Mouse (Mus musculus) MEL (cell line): ENCODE results near the gene Chd1. TPM values are rescaled to one million over a fixed set of nuclear protein-coding genes. Genes with fewer than 3 reads are reported as not detected.

ENCODE experiments used
- DNase-seq: peaks from one replicate; pipeline ENCODE4 v3.0.0; 2011; ENCODE audit warnings: low read depth, low spot score
- H3K27ac ChIP-seq: 2 replicates; pipeline ENCODE4 v1.5.1; 2012; ENCODE audit warnings: low read depth, mild to moderate bottlenecking, control low read depth, low read length, moderate library complexity; ENCODE audit not compliant: control insufficient read depth
- H3K27me3 ChIP-seq, 2 experiments: fragments of 150-350 bp in 1 of 2; sonication (generic) in 1 of 2; 2 replicates each; pipeline ENCODE4 v1.6.1; 2012; ENCODE audit warnings: low read length in 2 of 2, mild to moderate bottlenecking in 2 of 2, improper control_type of control experiment in 1 of 2, moderate library complexity in 1 of 2; ENCODE audit not compliant: insufficient read depth in 2 of 2, control insufficient read depth in 1 of 2
- H3K36me3 ChIP-seq, 2 experiments: 2 replicates each; pipeline ENCODE4 v1.6.1; 2012 to 2014; ENCODE audit warnings: low read length in 2 of 2, improper control_type of control experiment in 1 of 2, inconsistent platforms in 1 of 2, mild to moderate bottlenecking in 1 of 2; ENCODE audit not compliant: insufficient read depth in 2 of 2, control insufficient read depth in 1 of 2
- H3K4me1 ChIP-seq, 2 experiments: fragments of 150-350 bp in 1 of 2; sonication (generic) in 1 of 2; 2 replicates each; pipeline ENCODE4 v1.6.1; 2012; ENCODE audit warnings: low read length in 2 of 2, improper control_type of control experiment in 1 of 2, mild to moderate bottlenecking in 1 of 2; ENCODE audit not compliant: insufficient read depth in 2 of 2, control insufficient read depth in 1 of 2
- H3K4me3 ChIP-seq, 2 experiments: fragments of 150-350 bp in 1 of 2; sonication (generic) in 1 of 2; 2 replicates each; pipeline ENCODE4 v1.5.1; 2012; ENCODE audit warnings: low read depth in 2 of 2, low read length in 2 of 2, mild to moderate bottlenecking in 2 of 2, moderate library complexity in 2 of 2, control low read depth in 1 of 2, improper control_type of control experiment in 1 of 2; ENCODE audit not compliant: control insufficient read depth in 1 of 2, insufficient read depth in 1 of 2
- H3K79me2 ChIP-seq: 2 replicates; pipeline ENCODE4 v1.6.1; 2012; ENCODE audit warnings: mild to moderate bottlenecking, low read length, moderate library complexity; ENCODE audit not compliant: control insufficient read depth, poor library complexity, insufficient read depth
- H3K9ac ChIP-seq: 2 replicates; pipeline ENCODE4 v1.6.1; 2012; ENCODE audit warnings: low read depth, mild to moderate bottlenecking, control low read depth, low read length, moderate library complexity; ENCODE audit not compliant: control insufficient read depth, poor library complexity, severe bottlenecking
- H3K9me3 ChIP-seq: fragments of 150-350 bp; sonication (generic); replicated peaks from 2 replicates; pipeline ENCODE4 v1.6.1; 2012; ENCODE audit warnings: mild to moderate bottlenecking, low read length, improper control_type of control experiment, moderate library complexity; ENCODE audit not compliant: insufficient read depth
- ELF1 ChIP-seq: IDR thresholded peaks from 2 replicates; pipeline ENCODE4 v1.6.1; 2014; ENCODE audit warnings: low read depth, mild to moderate bottlenecking, inconsistent platforms, low read length, improper control_type of control experiment, moderate library complexity
- ETS1 ChIP-seq: IDR thresholded peaks from 2 replicates; pipeline ENCODE4 v1.6.1; 2012; ENCODE audit warnings: low read depth, mild to moderate bottlenecking, inconsistent platforms, low read length, improper control_type of control experiment, moderate library complexity
- GABPA ChIP-seq: IDR thresholded peaks from 2 replicates; pipeline ENCODE4 v1.6.1; 2012; ENCODE audit warnings: low read depth, mild to moderate bottlenecking, inconsistent platforms, low read length, improper control_type of control experiment, moderate library complexity
- HCFC1 ChIP-seq: IDR thresholded peaks from 2 replicates; pipeline ENCODE4 v1.6.1; 2012; ENCODE audit warnings: low read depth, mild to moderate bottlenecking, inconsistent platforms, low read length, improper control_type of control experiment, moderate library complexity
- JUND ChIP-seq: IDR thresholded peaks from 2 replicates; pipeline ENCODE4 v1.6.1; 2011; ENCODE audit warnings: low read depth, mild to moderate bottlenecking, improper control_type of control experiment, low read length
- MAFK ChIP-seq: IDR thresholded peaks from 2 replicates; pipeline ENCODE4 v1.6.1; 2011; ENCODE audit warnings: low read depth, mild to moderate bottlenecking, low read length, improper control_type of control experiment, borderline replicate concordance
- MEF2A ChIP-seq: IDR thresholded peaks from 2 replicates; pipeline ENCODE4 v1.6.1; 2014; ENCODE audit warnings: low read depth, mild to moderate bottlenecking, inconsistent platforms, low read length, improper control_type of control experiment; ENCODE audit not compliant: poor library complexity, insufficient replicate concordance, severe bottlenecking; ENCODE audit errors: extremely low read depth
- MXI1 ChIP-seq: IDR thresholded peaks from 2 replicates; pipeline ENCODE4 v1.6.1; 2011; ENCODE audit warnings: mild to moderate bottlenecking, low read depth, low read length, improper control_type of control experiment
- MYB ChIP-seq: IDR thresholded peaks from 2 replicates; pipeline ENCODE4 v1.6.1; 2011; ENCODE audit warnings: mild to moderate bottlenecking, low read depth, low read length, improper control_type of control experiment
- NRF1 ChIP-seq: IDR thresholded peaks from 2 replicates; pipeline ENCODE4 v1.6.1; 2014; ENCODE audit warnings: low read depth, mild to moderate bottlenecking, inconsistent platforms, low read length, improper control_type of control experiment, moderate library complexity; ENCODE audit not compliant: poor library complexity, insufficient read depth, severe bottlenecking
- SIN3A ChIP-seq: IDR thresholded peaks from 2 replicates; pipeline ENCODE4 v1.6.1; 2012; ENCODE audit warnings: low read length, improper control_type of control experiment, inconsistent platforms
- TAL1 ChIP-seq: IDR thresholded peaks from 2 replicates; pipeline ENCODE4 v1.6.1; 2012; ENCODE audit warnings: mild to moderate bottlenecking, inconsistent platforms, low read length, moderate library complexity, mixed read lengths
- USF2 ChIP-seq, 2 experiments: IDR thresholded peaks; 2 replicates each; pipeline ENCODE4 v1.6.1; 2011 to 2012; ENCODE audit warnings: improper control_type of control experiment in 2 of 2, low read length in 2 of 2, borderline replicate concordance in 1 of 2, inconsistent platforms in 1 of 2, low read depth in 1 of 2, mild to moderate bottlenecking in 1 of 2; ENCODE audit not compliant: insufficient read depth in 1 of 2
- ZC3H11A ChIP-seq: IDR thresholded peaks from 2 replicates; pipeline ENCODE4 v1.6.1; 2012; ENCODE audit warnings: low read depth, mild to moderate bottlenecking, inconsistent platforms, low read length, improper control_type of control experiment
- ZKSCAN1 ChIP-seq: IDR thresholded peaks from 2 replicates; pipeline ENCODE4 v1.6.1; 2012; ENCODE audit warnings: low read depth, mild to moderate bottlenecking, inconsistent platforms, low read length, improper control_type of control experiment, moderate library complexity
- ZMIZ1 ChIP-seq: IDR thresholded peaks from 2 replicates; pipeline ENCODE4 v1.6.1; 2012; ENCODE audit warnings: low read depth, mild to moderate bottlenecking, inconsistent platforms, low read length, improper control_type of control experiment, moderate library complexity
- polyA plus RNA-seq, 2 experiments: library from polyadenylated mRNA; stranded (reverse) in 1 of 2; unstranded in 1 of 2; fragments of >175 nt in 1 of 2; fragments of >200 nt in 1 of 2; gene quantifications; 2 replicates each; pipeline versions ENCODE4 v1.2.1 to v1.2.4; 2012; ENCODE audit warnings: low replicate concordance in 2 of 2, low read depth in 1 of 2; ENCODE audit not compliant: insufficient read length in 2 of 2, insufficient read depth in 1 of 2, missing spikeins in 1 of 2
- total RNA-seq: library from RNA; depleted of rRNA; stranded (reverse); fragments of 300-350 nt; gene quantifications from 2 replicates; pipeline ENCODE4 v1.2.3, GENCODE M21; 2012

Chd1 gene
- total and polyA plus RNA-seq, 3 experiments: 31.1 to 164 (median 48.8) TPM

DNA sequence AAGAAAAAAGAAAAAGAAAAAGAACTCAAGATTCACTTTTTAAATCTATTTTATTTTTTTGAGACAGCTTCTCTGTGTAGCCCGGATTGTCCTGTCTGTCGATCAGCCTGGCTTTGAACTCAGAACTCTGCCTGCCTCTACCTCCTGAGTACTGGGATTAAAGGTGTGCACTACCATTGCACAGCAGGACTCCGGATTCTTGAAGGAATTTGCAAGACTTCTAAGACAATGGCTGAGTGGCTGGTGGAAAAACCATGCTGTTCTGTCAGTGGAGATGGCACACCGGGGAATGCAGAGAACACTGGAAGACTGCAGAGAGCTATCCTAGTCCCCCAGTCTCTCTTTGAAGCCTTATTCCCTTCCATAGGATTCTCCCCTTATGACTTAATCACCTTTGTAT is 24.1 kb upstream of the Chd1 start:
- no peaks in the 10 kb centered on the region for H3K79me2 ChIP-seq
- H3K9me3 ChIP-seq: no peaks in the 10 kb centered on the region
- H3K27me3 ChIP-seq: no peaks in the 10 kb centered on the region
- no peaks in the 10 kb centered on the region; a peak in 1 of 4 replicates for H3K4me1 ChIP-seq
- H3K9ac ChIP-seq: no peak overlapping the region
- H3K36me3 ChIP-seq: no peaks in the 10 kb centered on the region
- no peak overlapping the region for H3K27ac ChIP-seq
- no peak for TF ChIP-seq ZC3H11A
- no peak for TF ChIP-seq MAFK
- TF ChIP-seq NRF1: no peak
- TF ChIP-seq, all 39 proteins: peak for 0
- DNase-seq: no peak
- H3K4me3 ChIP-seq: no peak overlapping the region

DNA sequence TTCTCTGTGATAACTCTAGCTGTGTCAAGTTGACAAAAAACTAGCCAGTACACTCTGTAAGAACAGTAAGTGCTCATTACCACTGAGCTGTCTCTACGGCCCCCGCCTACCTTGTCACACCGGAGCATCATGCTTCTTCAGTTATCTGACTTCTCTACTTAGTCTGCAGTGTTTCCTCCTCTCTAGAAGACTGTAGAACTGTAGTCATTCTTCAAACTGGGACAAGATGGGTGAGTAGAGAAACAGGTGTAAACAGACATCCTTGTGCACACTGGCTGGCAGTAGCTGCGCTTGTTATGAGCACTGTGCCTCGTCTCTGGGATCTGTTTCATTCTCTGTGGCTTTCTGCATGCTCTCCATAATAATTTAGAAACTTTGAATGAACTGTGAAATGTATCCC is 18.4 kb upstream of the Chd1 start:
- Histone ChIP-seq H3K27me3 (no peaks in the 10 kb centered on the region), H3K9ac (no peak overlapping the region), H3K9me3 (no peaks in the 10 kb centered on the region), H3K36me3 (no peaks in the 10 kb centered on the region), H3K4me3 (no peak overlapping the region), H3K27ac (no peak overlapping the region), H3K79me2 (no peaks in the 10 kb centered on the region), H3K4me1 (no peaks in the 10 kb centered on the region)
- TF ChIP-seq ZMIZ1 (no peak), GABPA (no peak), SIN3A (no peak), HCFC1 (no peak), MYB (no peak), ELF1 (no peak), MAFK (no peak), ZC3H11A (no peak), ETS1 (no peak), MXI1 (no peak), USF2 (IDR thresholded peaks at IDR 0.05; ENCODE audit: borderline replicate concordance in 1 of 2, insufficient read depth in 1 of 2, low read depth in 1 of 2, low read length in 2 of 2) (no peak)
- TF ChIP-seq, all 39 proteins: peak for 0
- DNase-seq: no peak

DNA sequence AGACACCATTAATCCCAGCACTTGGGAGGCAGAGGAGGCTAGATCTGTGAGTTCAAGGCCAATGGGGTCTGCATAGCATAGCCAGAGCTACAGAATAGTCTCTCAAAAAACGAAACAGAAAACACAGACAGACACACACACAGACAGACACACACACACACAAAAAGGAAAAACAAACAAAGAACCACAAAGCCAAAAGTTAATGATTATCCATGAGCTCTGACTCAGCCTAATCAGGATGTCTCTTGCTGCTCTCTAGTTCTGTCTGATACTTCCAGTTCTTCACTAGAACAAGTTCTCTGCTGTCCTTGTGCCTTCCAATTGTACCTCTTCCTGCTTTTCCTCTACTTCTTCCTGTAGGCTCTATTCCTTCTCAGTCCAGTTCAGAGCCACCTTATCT is 14.5 kb upstream of the Chd1 start:
- H3K4me1 ChIP-seq: no peaks in the 10 kb centered on the region
- TF ChIP-seq NRF1: no peak
- peak; percentile 16; the same call in 1 of the 2 replicates for TF ChIP-seq TAL1
- no peak for TF ChIP-seq JUND
- no peak for TF ChIP-seq MAFK
- TF ChIP-seq ZC3H11A: no peak
- no peak for TF ChIP-seq MEF2A
- TF ChIP-seq ZKSCAN1: no peak
- no peaks in the 10 kb centered on the region for H3K9me3 ChIP-seq
- peak; percentile 31 for DNase-seq
- H3K27me3 ChIP-seq: no peaks in the 10 kb centered on the region
- H3K36me3 ChIP-seq: no peaks in the 10 kb centered on the region
- H3K79me2 ChIP-seq: no peaks in the 10 kb centered on the region
- H3K9ac ChIP-seq: no peak overlapping the region
- no peak overlapping the region for H3K27ac ChIP-seq
- H3K4me3 ChIP-seq: no peak overlapping the region
